Mouse (Mus musculus) spleen, postnatal 36 days (tissue): ENCODE data around the gene Ttll10.
A peak's percentile ranks its signal among the peaks of the same experiment; 100 is the strongest.

ENCODE experiments used
- DNase-seq, 2 experiments: peaks; one replicate each; pipeline ENCODE4 v3.0.0; 2022; ENCODE audit warnings: low spot score in 2 of 2, mixed read lengths in 1 of 2

Ttll10 gene

GRCm38 (mm10) chr4:156065156-156065894 lies 6.1 kb upstream of the Ttll10 start:
- no peak for DNase-seq

GRCm38 (mm10) chr4:156064510-156064897 lies 5.3 kb upstream of the Ttll10 start:
- no peak for DNase-seq

- no peak for DNase-seq
Measured at GRCm38 (mm10) chr4:156063861-156064509, 4.8 kb upstream of the Ttll10 start.

- DNase-seq: no peak
Measured at GRCm38 (mm10) chr4:156059713-156060112, 499 bp upstream of the Ttll10 start.

- no peak for DNase-seq
Measured at GRCm38 (mm10) chr4:156058826-156059225, 388 bp downstream of the Ttll10 start.

- no peak for DNase-seq
Measured at GRCm38 (mm10) chr4:156057702-156058101, 1.5 kb downstream of the Ttll10 start.

GRCm38 (mm10) chr4:156055173-156055572 lies 4.0 kb downstream of the Ttll10 start:
- no peak for DNase-seq

GRCm38 (mm10) chr4:156054606-156055005 lies 4.6 kb downstream of the Ttll10 start:
- no peak for DNase-seq

GRCm38 (mm10) chr4:156054130-156054529 lies 5.1 kb downstream of the Ttll10 start:
- DNase-seq: no peak

GRCm38 (mm10) chr4:156053113-156053512 lies 6.1 kb downstream of the Ttll10 start:
- no peak for DNase-seq

- DNase-seq: no peak
Measured at GRCm38 (mm10) chr4:156050391-156050980, 8.7 kb downstream of the Ttll10 start.

- DNase-seq: no peak
Measured at GRCm38 (mm10) chr4:156049779-156050178, 9.4 kb downstream of the Ttll10 start.

- no peak for DNase-seq
Measured at GRCm38 (mm10) chr4:156044754-156045153, 14.5 kb downstream of the Ttll10 start.

- no peak for DNase-seq
Measured at GRCm38 (mm10) chr4:156034901-156035300, 24.3 kb downstream of the Ttll10 start.

GRCm38 (mm10) chr4:156034301-156034700 lies 24.9 kb downstream of the Ttll10 start:
- no peak for DNase-seq

- peak; percentile 65 to 67 for DNase-seq
Measured at GRCm38 (mm10) chr4:156033476-156034119, 25.6 kb downstream of the Ttll10 start.

- no peak for DNase-seq
Measured at GRCm38 (mm10) chr4:156032856-156033255, 26.4 kb downstream of the Ttll10 start.

GRCm38 (mm10) chr4:156031593-156032391 lies 27.4 kb downstream of the Ttll10 start:
- DNase-seq: peak; percentile 71 to 78

- DNase-seq: no peak
Measured at GRCm38 (mm10) chr4:156031255-156031592, 28.0 kb downstream of the Ttll10 start.

GRCm38 (mm10) chr4:156030651-156031118 lies 28.5 kb downstream of the Ttll10 start:
- DNase-seq: no peak

GRCm38 (mm10) chr4:156028580-156028979 lies 30.6 kb downstream of the Ttll10 start:
- DNase-seq: no peak

GRCm38 (mm10) chr4:156026013-156026412 lies 33.2 kb downstream of the Ttll10 start, which contains the start of gene Tnfrsf18:
Gene Tnfrsf18, plus strand, starts transcription at chr4:156026164.
- DNase-seq: peak; percentile 46 to 61
